Mouse (Mus musculus) embryonic facial prominence, embryonic 11.5 days (tissue): ENCODE results near the gene Stk32c. TPM values are rescaled to one million over a fixed set of nuclear protein-coding genes. Genes with fewer than 3 reads are reported as not detected.

Experiments
- ATAC-seq: fragments of 200-750 bp; cut with Nextera tagmentation; replicated peaks from 2 replicates; pipeline ENCODE4 v1.8.0; 2017; ENCODE audit warnings: low read depth; ENCODE audit not compliant: insufficient number of reproducible peaks, low FRiP score, low TSS enrichment
- DNase-seq: peaks from one replicate; pipeline ENCODE4 v3.0.0-alpha.2; 2015; ENCODE audit warnings: low spot score
- H3K27ac ChIP-seq: fragments of 300-500 bp; sonication (generic); replicated peaks from 2 replicates; pipeline ENCODE4 v1.5.1; 2014; ENCODE audit warnings: mild to moderate bottlenecking, low read depth, low read length, control low read depth
- H3K27me3 ChIP-seq: fragments of 300-500 bp; sonication (generic); 2 replicates; pipeline ENCODE4 v1.6.1; 2014; ENCODE audit warnings: mild to moderate bottlenecking, low read length, moderate library complexity, mixed read lengths; ENCODE audit not compliant: control insufficient read depth, insufficient read depth
- H3K36me3 ChIP-seq: fragments of 300-500 bp; sonication (generic); replicated peaks from 2 replicates; pipeline ENCODE4 v1.6.1; 2014; ENCODE audit warnings: low read depth, mild to moderate bottlenecking, low read length, moderate library complexity, mixed read lengths; ENCODE audit not compliant: control insufficient read depth, insufficient read depth
- H3K4me1 ChIP-seq: fragments of 300-500 bp; sonication (generic); 2 replicates; pipeline ENCODE4 v1.6.1; 2014; ENCODE audit warnings: low read length, mixed read lengths; ENCODE audit not compliant: control insufficient read depth, insufficient read depth
- H3K4me2 ChIP-seq: fragments of 300-500 bp; sonication (generic); 2 replicates; pipeline ENCODE4 v1.6.1; 2014; ENCODE audit warnings: low read depth, mild to moderate bottlenecking, control low read depth, low read length, moderate library complexity
- H3K4me3 ChIP-seq: fragments of 300-500 bp; sonication (generic); 2 replicates; pipeline ENCODE4 v1.5.1; 2014; ENCODE audit warnings: low read depth, low read length, control low read depth
- H3K9ac ChIP-seq: fragments of 300-500 bp; sonication (generic); replicated peaks from 2 replicates; pipeline ENCODE4 v1.6.1; 2014; ENCODE audit warnings: mild to moderate bottlenecking, control low read depth, low read length
- H3K9me3 ChIP-seq: fragments of 300-500 bp; sonication (generic); replicated peaks from 2 replicates; pipeline ENCODE4 v1.6.1; 2016; ENCODE audit warnings: mild to moderate bottlenecking, low read length, inconsistent platforms, mixed read lengths; ENCODE audit not compliant: control insufficient read depth
- WGBS: fragments of 180-500 bp; shearing (Covaris S2); extraction: QIAGEN DNeasy Blood & Tissue Kit; methylation state at CpG from one replicate; pipeline ENCODE4 v1.1.7; 2014; 5-methylcytosine and 5-hydroxymethylcytosine counted together
- polyA plus RNA-seq: library from polyadenylated mRNA; unstranded; fragments of >200 nt; fragmentation: Nextera tagmentation; extraction: Ambion mirVana; gene quantifications from 2 replicates; pipeline ENCODE4 v1.2.1, GENCODE M21; 2014

The Stk32c gene
- polyA plus RNA-seq, 1 experiment from 2014 or later = 0.36 TPM

- Histone ChIP-seq H3K27ac (0 out of 2 replicates have a peak overlapping the region, but pooled peaks have one; percentile 16), H3K27me3 (no peaks in the 10 kb centered on the region), H3K4me2 (no peak overlapping the region), H3K4me3 (no peak overlapping the region), H3K9me3 (no peaks in the 10 kb centered on the region), H3K36me3 (no peaks in the 10 kb centered on the region), H3K9ac (no peak overlapping the region), H3K4me1 (no peaks in the 10 kb centered on the region)
- peak; percentile 40 for DNase-seq
- WGBS = 23% methylated on average over 7 of the region's 7 CpGs
- ATAC-seq = peak; percentile 11; the same call in 1 of the 2 replicates
Observed at GRCm38 (mm10) chr7:139077283-139077682, 135.8 kb downstream of the Stk32c start.

GRCm38 (mm10) chr7:139075054-139075794 is 137.9 kb downstream of the Stk32c start:
- Histone ChIP-seq H3K9ac (no peak overlapping the region), H3K36me3 (no peaks in the 10 kb centered on the region), H3K9me3 (no peaks in the 10 kb centered on the region), H3K4me1 (no peaks in the 10 kb centered on the region), H3K4me2 (no peak overlapping the region), H3K27ac (no peak overlapping the region), H3K4me3 (no peak overlapping the region), H3K27me3 (no peaks in the 10 kb centered on the region)
- DNase-seq = peak; percentile 10
- peak; percentile 29; the same call in 1 of the 2 replicates for ATAC-seq
- WGBS = 31% methylated on average over 14 of the region's 14 CpGs

GRCm38 (mm10) chr7:139074189-139074588 is 138.9 kb downstream of the Stk32c start:
- Histone ChIP-seq H3K27ac (no peak overlapping the region), H3K27me3 (no peaks in the 10 kb centered on the region), H3K4me1 (no peaks in the 10 kb centered on the region), H3K9me3 (no peaks in the 10 kb centered on the region), H3K9ac (no peak overlapping the region), H3K4me3 (no peak overlapping the region), H3K36me3 (no peaks in the 10 kb centered on the region), H3K4me2 (no peak overlapping the region)
- ATAC-seq (no peak), DNase-seq (no peak)
- WGBS = 47% methylated on average over 6 of the region's 6 CpGs

- no peak overlapping the region for H3K9ac ChIP-seq
- no peaks in the 10 kb centered on the region for H3K36me3 ChIP-seq
- no peaks in the 10 kb centered on the region for H3K9me3 ChIP-seq
- H3K4me2 ChIP-seq = no peak overlapping the region
- H3K27ac ChIP-seq = no peak overlapping the region
- H3K27me3 ChIP-seq = no peaks in the 10 kb centered on the region
- no peak overlapping the region for H3K4me3 ChIP-seq
- peak; percentile 83 for DNase-seq
- H3K4me1 ChIP-seq = no peaks in the 10 kb centered on the region
- peak; percentile 79 for ATAC-seq
- 2% methylated on average over 2 of the region's 2 CpGs for WGBS
Observed at GRCm38 (mm10) chr7:139068182-139068623, 144.9 kb downstream of the Stk32c start.

GRCm38 (mm10) chr7:139063406-139063805 is 149.7 kb downstream of the Stk32c start:
- no peak for ATAC-seq
- Histone ChIP-seq H3K27me3 (no peaks in the 10 kb centered on the region), H3K4me1 (no peaks in the 10 kb centered on the region), H3K9me3 (no peaks in the 10 kb centered on the region), H3K4me2 (no peak overlapping the region), H3K4me3 (no peak overlapping the region), H3K27ac (no peak overlapping the region), H3K36me3 (no peaks in the 10 kb centered on the region), H3K9ac (no peak overlapping the region)
- 43% methylated on average over 4 of the region's 4 CpGs for WGBS
- DNase-seq = peak; percentile 22

Other genes starting within 250 kb of the Stk32c start
- gene Dpysl4, start 127.3 kb downstream of the Stk32c start, polyA plus RNA-seq = 55.6 and 70.4 TPM in 2 replicates
- 5.8 and 5.9 TPM in 2 replicates for gene Lrrc27, start 319 bp downstream of the Stk32c start, polyA plus RNA-seq
- gene Pwwp2b, start 35.2 kb upstream of the Stk32c start, polyA plus RNA-seq = 5.0 and 5.1 TPM in 2 replicates
- gene Inpp5a, start 175.8 kb upstream of the Stk32c start, polyA plus RNA-seq = 26.1 and 28.4 TPM in 2 replicates